Mouse (Mus musculus) lung, adult 2 months (tissue): ENCODE results near the gene Ripk4.

ENCODE experiments used
- CTCF ChIP-seq: fragments of 200-500 bp; IDR thresholded peaks from 2 replicates; pipeline ENCODE4 v1.5.1; 2011; ENCODE audit warnings: mild to moderate bottlenecking, low read length, control low read depth; ENCODE audit not compliant: insufficient read depth
- POLR2A ChIP-seq: fragments of 200-500 bp; IDR thresholded peaks from 2 replicates; pipeline ENCODE4 v1.6.1; 2011; ENCODE audit warnings: low read depth, mild to moderate bottlenecking, control low read depth, low read length, borderline replicate concordance; ENCODE audit errors: extremely low read depth

GRCm38 (mm10) chr16:97719392-97719983 is 44.1 kb downstream of the Ripk4 start:
- TF ChIP-seq POLR2A (no peak), CTCF (no peak)
